In genomic region chrX:134280531-134280930, GRCm38 (mm10) we compare ENCODE assay signal across 21 mouse cellular contexts. TPM values are rescaled to one million over a fixed set of nuclear protein-coding genes. Genes with fewer than 3 reads are reported as not detected.
DNase-seq lines count a peak whose midpoint lies in the region; ATAC-seq and TF ChIP-seq lines count a peak whose summit lies in the region.
"Had no signal": no experiment of that assay in that cellular context is flagged by ENCODE, and none has a peak within 500 bp of the region (broad histone marks: within the 10 kb centered on the region; RNA-seq: fewer than 3 reads in every experiment).

No protein-coding gene starts in this region.

- H3K4me1 ChIP-seq in G1E (ENCODE audit: insufficient read depth, low read depth, low read length) (peaks cover 23% of the 10 kb centered on the region), MEL (ENCODE audit: control insufficient read depth in 1 of 2, insufficient read depth in 2 of 2, low read length in 2 of 2) (peaks cover 11% of the 10 kb centered on the region in 2 experiments)

- peaks cover 10% of the 10 kb centered on the region for H3K79me2 ChIP-seq in MEL (ENCODE audit: control insufficient read depth, insufficient read depth, low read length, poor library complexity)

- TF ChIP-seq EP300 in MEL (IDR thresholded peaks at IDR 0.05; ENCODE audit: low read depth in 1 of 2, low read length in 2 of 2), result peak; percentile 72 to 74

- peak; percentile 43 for ATAC-seq in G1E (ENCODE audit: extremely low read depth, insufficient number of reproducible peaks, low FRiP score, poor library complexity, severe bottlenecking)
- ATAC-seq: activated CD4-positive, CD25-positive, alpha-beta regulatory T cell, adult 4 months; CD4-positive, CD25-positive, alpha-beta regulatory T cell, adult 4 months; Patski had no signal

- TF ChIP-seq CTCF in G1E (IDR thresholded peaks at IDR 0.05; ENCODE audit: low read depth, low read length) (no peak), MEL (IDR thresholded peaks at IDR 0.05 in 2 of 3, conservative IDR thresholded peaks at IDR 0.05 in 1 of 3; ENCODE audit: control insufficient read depth in 1 of 3, insufficient read depth in 1 of 3, low read depth in 2 of 3, low read length in 3 of 3, poor library complexity in 1 of 3, severe bottlenecking in 1 of 3) (no peak)

- H3K9me3 ChIP-seq in G1E (replicated peaks) (no peaks in the 10 kb centered on the region), MEL (replicated peaks; ENCODE audit: insufficient read depth, low read length) (no peaks in the 10 kb centered on the region)

- TF ChIP-seq POLR2A in MEL (IDR thresholded peaks at IDR 0.05; ENCODE audit: control insufficient read depth in 1 of 2, insufficient read depth in 1 of 2, low read depth in 1 of 2, low read length in 2 of 2, poor library complexity in 1 of 2), result no peak

- no peaks in the 10 kb centered on the region for H3K36me3 ChIP-seq in G1E (replicated peaks)
- H3K36me3 ChIP-seq in MEL (ENCODE audit: control insufficient read depth in 1 of 2, insufficient read depth in 2 of 2, low read length in 2 of 2), result peaks cover 0 to 20% of the 10 kb centered on the region in 2 experiments; a peak in 2 of 4 replicates

- H3K27me3 ChIP-seq in G1E (ENCODE audit: insufficient read depth, low read length) (no peaks in the 10 kb centered on the region), MEL (ENCODE audit: control insufficient read depth in 1 of 2, insufficient read depth in 2 of 2, low read length in 2 of 2) (no peaks in the 10 kb centered on the region)
- H3K27me3 ChIP-seq: CH12.LX, Patski had no signal

- H3K27ac ChIP-seq in MEL (ENCODE audit: control insufficient read depth, low read depth, low read length), result no peak overlapping the region

- H3K9ac ChIP-seq in MEL (ENCODE audit: control insufficient read depth, low read depth, low read length, poor library complexity, severe bottlenecking), result no peak overlapping the region

- no peak for TF ChIP-seq RAD21 in MEL (IDR thresholded peaks at IDR 0.05; ENCODE audit: low read depth, low read length)

- H3K4me3 ChIP-seq in G1E (ENCODE audit: low read depth, low read length), result no peak overlapping the region
- H3K4me3 ChIP-seq in MEL (ENCODE audit: control insufficient read depth in 1 of 2, insufficient read depth in 1 of 2, low read depth in 2 of 2, low read length in 2 of 2), result no peak overlapping the region

- DNase-seq in G1E (ENCODE audit: low spot score) (no peak), MEL (ENCODE audit: low read depth, low spot score) (no peak)
- no peak for DNase-seq in heart, postnatal 25 days (ENCODE audit: low spot score)
- DNase-seq in lung, postnatal 4 days, result no peak
- DNase-seq: adrenal gland, adult 2 months; adrenal gland, adult 8-10 months; adrenal gland, postnatal 10 days; adrenal gland, postnatal 14 days; adrenal gland, postnatal 25 days; adrenal gland, postnatal 36 days; B cell, adult 2 months; cerebellum, adult 11 months; cerebellum, adult 11-12 months; cerebellum, adult 18-20 months; cerebellum, adult 2 months; cerebellum, adult 8-10 months had no signal

- intact Hi-C loops in heart, postnatal 25 days (cut with DNase I), result no loop called here

TF ChIP-seq in MEL, 35 proteins besides CTCF, POLR2A, EP300 and RAD21:
- TF ChIP-seq RCOR1 (IDR thresholded peaks at IDR 0.05; ENCODE audit: low read depth, low read length), result peak; percentile 89
- peak; percentile 92 for TF ChIP-seq GATA1 (IDR thresholded peaks at IDR 0.05; ENCODE audit: low read depth, low read length)
- no peak for TF ChIP-seq KAT2A (conservative IDR thresholded peaks at IDR 0.05; ENCODE audit: low read depth, low read length)
- peak; percentile 84 for TF ChIP-seq TCF12 (IDR thresholded peaks at IDR 0.05; ENCODE audit: low read depth, low read length)

RNA-seq across cellular contexts. Expression of gene Trmt2b, which starts 3.7 kb away (rescaled TPM):
- total RNA-seq in G1E (2014; fragmentation: Nextera tagmentation) (27.0 and 34.8 TPM in 2 replicates), G1E (2017) (37.5 and 39.2 TPM in 2 replicates), MEL (2012; rRNA removed) (19.2 and 19.8 TPM in 2 replicates)
- polyA plus RNA-seq in G1E (2012) (0.89 and 1.6 TPM in 2 replicates), MEL (2012; ENCODE audit: insufficient read depth in 1 of 2, insufficient read length in 2 of 2, low read depth in 1 of 2, low replicate concordance in 2 of 2, missing spikeins in 1 of 2) (10 to 100 TPM in 1 of 2 experiments, not detected in 1; 36.4 TPM)
- 10 to 100 TPM; 43.7 to 55.0 TPM for total RNA-seq in heart, postnatal 25 days (2021)

RNA-seq across cellular contexts. Expression of gene Tmem35a, which starts 14.5 kb away (rescaled TPM):
- total RNA-seq in G1E (2014; fragmentation: Nextera tagmentation) (not detected in 2 replicates), G1E (2017) (0.06 TPM in 1 of 2 replicates, not detected in the other), MEL (2012; rRNA removed) (not detected in 2 replicates)
- polyA plus RNA-seq in G1E (2012) (not detected in 2 replicates), MEL (2012; ENCODE audit: insufficient read depth in 1 of 2, insufficient read length in 2 of 2, low read depth in 1 of 2, low replicate concordance in 2 of 2, missing spikeins in 1 of 2) (not detected)
- total RNA-seq in heart, postnatal 25 days (2021), result 1 to 10 TPM; 6.3 to 8.1 TPM
- total RNA-seq: CH12.LX had no signal
- polyA plus RNA-seq: activated CD4-positive, CD25-positive, alpha-beta regulatory T cell, adult 4 months; Patski had no signal

RNA-seq across cellular contexts. Expression of gene Cenpi, which starts 27.4 kb away (rescaled TPM):
- total RNA-seq in G1E (2014; fragmentation: Nextera tagmentation), result 37.9 and 45.8 TPM in 2 replicates
- 42.6 and 44.7 TPM in 2 replicates for total RNA-seq in G1E (2017)
- polyA plus RNA-seq in G1E (2012), result 0.47 and 0.86 TPM in 2 replicates
- 54.7 and 56.3 TPM in 2 replicates for total RNA-seq in MEL (2012; rRNA removed)
- 10 to 100 TPM in 1 of 2 experiments, not detected in 1; 50.8 TPM for polyA plus RNA-seq in MEL (2012; ENCODE audit: insufficient read depth in 1 of 2, insufficient read length in 2 of 2, low read depth in 1 of 2, low replicate concordance in 2 of 2, missing spikeins in 1 of 2)
- total RNA-seq in heart, postnatal 25 days (2021), result under 1 TPM; 0.48 to 0.55 TPM

RNA-seq across cellular contexts. Expression of gene Nox1, which starts 58.8 kb away (rescaled TPM):
- total RNA-seq in G1E (2014; fragmentation: Nextera tagmentation) (not detected in 2 replicates), G1E (2017) (0.16 and 0.23 TPM in 2 replicates), MEL (2012; rRNA removed) (0.27 and 0.46 TPM in 2 replicates)
- polyA plus RNA-seq in G1E (2012) (not detected in 2 replicates), MEL (2012; ENCODE audit: insufficient read depth in 1 of 2, insufficient read length in 2 of 2, low read depth in 1 of 2, low replicate concordance in 2 of 2, missing spikeins in 1 of 2) (under 1 TPM in 1 of 2 experiments, not detected in 1; 0.60 TPM)
- under 1 TPM in 1 of 2 experiments, not detected in 1; 0.39 TPM for total RNA-seq in heart, postnatal 25 days (2021)
- total RNA-seq: adrenal gland, adult 18-20 months had no signal
- polyA plus RNA-seq: adrenal gland, adult 2 months had no signal

Comparison
In these comparisons a context has a peak if more than half of its experiments do, and no peak if none do; other contexts are left out.
1. RNA of gene Cenpi, which starts 27.4 kb away (total RNA-seq): 54.7 to 56.3 TPM in MEL and 37.9 to 45.8 TPM in G1E; 0.48 to 0.55 TPM in heart, postnatal 25 days; every median in the first group is over 10 times any median in the second.